Mouse (Mus musculus) stomach, embryonic 15.5 days (tissue): Measurements from ENCODE around the gene Pla2g2d. TPM values are rescaled to one million over a fixed set of nuclear protein-coding genes. Genes with fewer than 3 reads are reported as not detected.

Experiments used
- ATAC-seq: fragments of 200-750 bp; cut with Nextera tagmentation; 2 replicates; pipeline ENCODE4 v1.8.0; 2017; ENCODE audit warnings: low read depth, moderate number of reproducible peaks, moderate TSS enrichment; ENCODE audit not compliant: insufficient read depth, low FRiP score
- H3K27ac ChIP-seq: fragments of 300-500 bp; sonication (generic); 2 replicates; pipeline ENCODE4 v1.5.1; 2015; ENCODE audit warnings: mild to moderate bottlenecking, inconsistent platforms
- H3K27me3 ChIP-seq: fragments of 300-500 bp; sonication (generic); replicated peaks from 2 replicates; pipeline ENCODE4 v1.6.1; 2015; ENCODE audit warnings: inconsistent platforms
- H3K36me3 ChIP-seq: fragments of 300-500 bp; sonication (generic); 2 replicates; pipeline ENCODE4 v1.6.1; 2015; ENCODE audit warnings: inconsistent platforms
- H3K4me1 ChIP-seq: fragments of 300-500 bp; sonication (generic); 2 replicates; pipeline ENCODE4 v1.6.1; 2015; ENCODE audit warnings: inconsistent platforms
- H3K4me2 ChIP-seq: fragments of 300-500 bp; sonication (generic); 2 replicates; pipeline ENCODE4 v1.6.1; 2015; ENCODE audit warnings: mild to moderate bottlenecking, inconsistent platforms
- H3K4me3 ChIP-seq: fragments of 300-500 bp; sonication (generic); replicated peaks from 2 replicates; pipeline ENCODE4 v1.5.1; 2015; ENCODE audit warnings: inconsistent platforms
- H3K9ac ChIP-seq: fragments of 300-500 bp; sonication (generic); 2 replicates; pipeline ENCODE4 v1.6.1; 2015; ENCODE audit warnings: inconsistent platforms
- H3K9me3 ChIP-seq: fragments of 300-500 bp; sonication (generic); 2 replicates; pipeline ENCODE4 v1.6.1; 2016; ENCODE audit warnings: inconsistent platforms
- WGBS: fragments of 180-500 bp; shearing (Covaris S2); methylation state at CpG from one replicate; pipeline ENCODE4 v1.1.7; 2015; 5-methylcytosine and 5-hydroxymethylcytosine counted together
- polyA plus RNA-seq: library from polyadenylated mRNA; unstranded; fragments of >200 nt; fragmentation: Nextera tagmentation; extraction: Ambion mirVana; gene quantifications from 2 replicates; pipeline ENCODE4 v1.2.1, GENCODE M21; 2015

Pla2g2d gene
- polyA plus RNA-seq, 1 experiment from 2014 or later, result 0.62 TPM

- no peaks in the 10 kb centered on the region; the same call in 1 of the 2 replicates for H3K4me1 ChIP-seq
- no peaks in the 10 kb centered on the region for H3K27me3 ChIP-seq
- H3K4me3 ChIP-seq, result no peak overlapping the region
- H3K36me3 ChIP-seq, result no peaks in the 10 kb centered on the region
- no peak overlapping the region for H3K27ac ChIP-seq
- no peak overlapping the region for H3K4me2 ChIP-seq
- WGBS, result 47% methylated on average over 4 of the region's 4 CpGs
- no peaks in the 10 kb centered on the region for H3K9me3 ChIP-seq
- peak; percentile 22; the same call in 1 of the 2 replicates for ATAC-seq
- H3K9ac ChIP-seq, result no peak overlapping the region
These were observed 10.2 kb downstream of the Pla2g2d start for GRCm38 (mm10) chr4:138785721-138786120.

- ATAC-seq, result peak; percentile 2; the same call in 1 of the 2 replicates
- Histone ChIP-seq H3K27ac (no peak overlapping the region), H3K9ac (no peak overlapping the region)
These were observed 10.6 kb downstream of the Pla2g2d start for GRCm38 (mm10) chr4:138786141-138786540.

DNA sequence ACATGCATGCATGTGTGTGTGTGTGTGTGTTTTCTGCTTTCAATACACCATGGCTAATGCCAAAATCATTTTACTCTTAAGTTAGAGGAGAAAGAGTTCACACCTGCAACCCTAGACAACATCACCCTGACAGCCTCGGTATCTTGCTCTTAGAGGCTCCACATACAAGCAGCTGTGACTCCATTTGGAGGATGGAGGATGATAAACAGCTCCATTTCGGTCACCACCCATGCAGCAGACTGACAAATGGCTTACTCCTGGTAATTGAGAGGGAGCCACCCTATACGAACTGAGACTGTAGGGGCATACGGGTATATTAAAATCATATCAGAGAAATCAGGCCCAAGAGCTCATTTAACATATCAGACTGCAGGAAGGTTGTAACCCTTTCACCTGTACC is 12.8 kb downstream of the Pla2g2d start:
- H3K27me3 ChIP-seq, result no peaks in the 10 kb centered on the region
- no peaks in the 10 kb centered on the region for H3K36me3 ChIP-seq
- 63% methylated on average over 4 of the region's 4 CpGs for WGBS
- no peak overlapping the region for H3K27ac ChIP-seq
- H3K9ac ChIP-seq, result no peak overlapping the region
- H3K4me1 ChIP-seq, result 0 out of 2 replicates have a peak, but pooled peaks cover 6% of the 10 kb centered on the region
- no peak for ATAC-seq
- no peak overlapping the region for H3K4me3 ChIP-seq
- H3K4me2 ChIP-seq, result no peak overlapping the region
- no peaks in the 10 kb centered on the region for H3K9me3 ChIP-seq

More at GRCm38 (mm10) chr4:138786141-138786540, 10.6 kb downstream of the Pla2g2d start:
- Histone ChIP-seq H3K4me2 (no peak overlapping the region), H3K27me3 (no peaks in the 10 kb centered on the region), H3K4me3 (no peak overlapping the region), H3K9me3 (no peaks in the 10 kb centered on the region), H3K4me1 (no peaks in the 10 kb centered on the region), H3K36me3 (no peaks in the 10 kb centered on the region)
- WGBS, result 36% methylated on average over 4 of the region's 4 CpGs

DNA sequence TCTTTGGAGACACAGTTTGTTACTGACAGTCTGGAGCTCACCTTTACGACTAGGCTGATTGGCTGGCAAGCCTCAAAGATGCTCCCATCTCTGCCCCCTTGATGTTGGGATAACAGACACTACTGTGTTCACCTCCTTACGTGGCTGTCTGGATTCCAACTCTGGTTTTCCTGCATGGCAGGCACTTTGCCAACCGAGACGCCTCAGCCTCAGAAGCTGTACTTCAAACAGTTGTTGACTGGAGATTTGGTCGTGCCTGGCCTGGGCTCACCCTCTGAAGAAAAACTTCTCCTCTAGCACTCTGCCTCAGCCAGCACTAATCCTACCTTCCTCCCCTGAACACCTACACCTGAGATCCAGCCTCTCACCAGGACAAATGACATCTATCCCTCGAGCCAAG is 15.9 kb downstream of the Pla2g2d start:
- no peak for ATAC-seq
- Histone ChIP-seq H3K4me2 (no peak overlapping the region), H3K9ac (no peak overlapping the region), H3K4me1 (0 out of 2 replicates have a peak, but pooled peaks cover 7% of the 10 kb centered on the region), H3K27ac (no peak overlapping the region), H3K27me3 (no peaks in the 10 kb centered on the region), H3K9me3 (no peaks in the 10 kb centered on the region), H3K4me3 (no peak overlapping the region), H3K36me3 (no peaks in the 10 kb centered on the region)
- 56% methylated on average over 6 of the region's 6 CpGs for WGBS

DNA sequence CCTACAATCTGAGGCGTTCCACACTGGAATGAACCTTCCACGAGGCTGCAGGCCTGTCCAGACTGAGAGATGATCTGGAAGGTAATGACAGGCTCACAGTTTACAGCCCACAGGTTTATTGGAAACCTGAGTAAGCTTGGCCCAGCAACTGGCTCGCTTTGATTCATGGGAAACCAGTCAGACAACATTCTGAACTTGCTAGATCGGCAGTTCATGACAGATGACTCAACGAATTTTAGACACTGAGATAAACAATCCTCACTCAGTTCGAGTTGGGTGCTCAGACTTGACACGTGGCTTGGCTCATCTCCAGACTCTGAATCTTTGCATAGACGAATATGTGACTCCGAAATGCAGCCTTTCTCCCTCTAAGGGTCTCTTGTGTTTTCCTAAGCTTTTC is 17.1 kb downstream of the Pla2g2d start:
- no peaks in the 10 kb centered on the region for H3K27me3 ChIP-seq
- H3K9me3 ChIP-seq, result no peaks in the 10 kb centered on the region
- no peak overlapping the region for H3K9ac ChIP-seq
- 24% methylated on average over 9 of the region's 9 CpGs for WGBS
- 0 out of 2 replicates have a peak, but pooled peaks cover 11% of the 10 kb centered on the region for H3K4me1 ChIP-seq
- H3K27ac ChIP-seq, result 0 out of 2 replicates have a peak overlapping the region, but pooled peaks have one; percentile 10
- H3K4me3 ChIP-seq, result no peak overlapping the region
- H3K4me2 ChIP-seq, result no peak overlapping the region
- H3K36me3 ChIP-seq, result no peaks in the 10 kb centered on the region
- ATAC-seq, result peak; percentile 58

- Histone ChIP-seq H3K27ac (no peak overlapping the region), H3K27me3 (no peaks in the 10 kb centered on the region), H3K36me3 (no peaks in the 10 kb centered on the region), H3K4me2 (no peak overlapping the region), H3K9ac (no peak overlapping the region), H3K4me3 (no peak overlapping the region), H3K9me3 (no peaks in the 10 kb centered on the region), H3K4me1 (0 out of 2 replicates have a peak, but pooled peaks cover 11% of the 10 kb centered on the region)
- ATAC-seq, result no peak
- 57% methylated on average over 2 of the region's 2 CpGs for WGBS
These were observed 17.7 kb downstream of the Pla2g2d start for GRCm38 (mm10) chr4:138793276-138793675.

DNA sequence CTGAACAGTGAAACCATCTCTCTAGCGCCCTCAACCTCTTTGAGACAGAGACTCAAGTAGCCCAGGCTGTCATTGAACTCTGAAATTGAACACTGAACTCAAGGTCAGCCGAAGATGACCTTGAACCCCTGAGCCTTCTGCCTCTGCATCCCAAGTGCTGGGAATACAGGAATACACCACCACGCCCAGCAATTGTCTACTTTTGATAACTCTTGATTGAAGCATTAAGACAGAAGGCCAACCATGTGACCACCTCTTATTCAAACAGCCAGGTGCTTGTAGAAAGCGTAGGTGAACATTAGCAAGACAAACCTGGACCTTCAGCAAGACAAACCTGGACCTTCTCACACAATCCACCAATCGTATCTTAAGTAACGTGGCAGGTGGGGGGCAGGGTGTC is 18.8 kb downstream of the Pla2g2d start:
- 0 out of 2 replicates have a peak, but pooled peaks cover 11% of the 10 kb centered on the region for H3K4me1 ChIP-seq
- H3K27me3 ChIP-seq, result no peaks in the 10 kb centered on the region
- H3K36me3 ChIP-seq, result no peaks in the 10 kb centered on the region
- no peaks in the 10 kb centered on the region for H3K9me3 ChIP-seq
- H3K4me3 ChIP-seq, result no peak overlapping the region
- WGBS, result 88% methylated on average over 6 of the region's 6 CpGs
- H3K9ac ChIP-seq, result no peak overlapping the region
- H3K27ac ChIP-seq, result no peak overlapping the region
- ATAC-seq, result no peak
- no peak overlapping the region for H3K4me2 ChIP-seq

DNA sequence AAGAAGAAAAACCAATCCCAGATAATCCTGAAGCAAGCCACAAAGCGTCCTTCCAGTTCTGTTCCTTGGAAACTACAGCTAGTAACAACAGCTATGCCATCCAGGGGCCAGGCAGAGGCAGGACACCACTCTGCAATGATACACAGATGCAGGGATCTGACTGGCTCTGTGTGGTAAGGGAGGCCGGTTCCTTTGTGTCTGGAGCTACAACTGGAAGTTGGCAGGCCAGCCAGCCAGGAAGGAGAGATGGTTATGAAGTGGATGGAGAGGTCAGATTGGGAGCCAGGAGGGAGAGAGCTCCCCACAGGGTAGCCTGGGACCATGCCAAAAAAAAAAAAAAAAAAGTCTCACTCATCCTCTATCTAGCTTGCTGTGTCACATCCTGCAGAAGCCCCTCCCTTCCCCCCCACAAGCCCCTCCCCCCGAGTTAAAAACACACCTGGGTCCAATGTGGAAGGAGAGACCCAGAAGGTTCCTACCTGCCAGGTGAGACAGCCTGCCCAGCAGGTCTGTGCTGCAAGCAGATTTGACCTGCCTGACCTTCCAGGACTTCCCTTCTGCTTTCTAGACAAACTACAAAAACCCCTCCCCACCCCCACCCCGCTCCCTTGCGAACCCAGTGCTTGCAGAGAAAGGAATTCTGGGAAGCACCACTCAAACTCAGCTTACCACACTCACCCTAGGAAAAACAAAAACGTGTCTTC is 21.1 kb downstream of the Pla2g2d start:
- Histone ChIP-seq H3K4me3 (no peak overlapping the region), H3K4me2 (no peak overlapping the region), H3K27me3 (no peaks in the 10 kb centered on the region), H3K9ac (no peak overlapping the region), H3K36me3 (no peaks in the 10 kb centered on the region), H3K27ac (no peak overlapping the region), H3K9me3 (no peaks in the 10 kb centered on the region), H3K4me1 (0 out of 2 replicates have a peak, but pooled peaks cover 15% of the 10 kb centered on the region)
- ATAC-seq, result no peak
- WGBS, result 33% methylated on average over 6 of the region's 6 CpGs

GRCm38 (mm10) chr4:138797217-138797570 is 21.7 kb downstream of the Pla2g2d start:
- no peaks in the 10 kb centered on the region for H3K27me3 ChIP-seq
- no peak for ATAC-seq
- H3K36me3 ChIP-seq, result no peaks in the 10 kb centered on the region
- H3K4me2 ChIP-seq, result no peak overlapping the region
- H3K27ac ChIP-seq, result no peak overlapping the region
- H3K9me3 ChIP-seq, result no peaks in the 10 kb centered on the region
- H3K4me1 ChIP-seq, result 0 out of 2 replicates have a peak, but pooled peaks cover 15% of the 10 kb centered on the region
- H3K9ac ChIP-seq, result no peak overlapping the region
- H3K4me3 ChIP-seq, result no peak overlapping the region
- 57% methylated on average over 4 of the region's 4 CpGs for WGBS

- no peak overlapping the region for H3K4me2 ChIP-seq
These were observed 24.7 kb downstream of the Pla2g2d start for GRCm38 (mm10) chr4:138800134-138800744.

GRCm38 (mm10) chr4:138801631-138802030 is 26.1 kb downstream of the Pla2g2d start:
- no peak overlapping the region for H3K4me3 ChIP-seq
- no peaks in the 10 kb centered on the region for H3K27me3 ChIP-seq
- no peak for ATAC-seq
- no peak overlapping the region for H3K27ac ChIP-seq
- H3K4me1 ChIP-seq, result 0 out of 2 replicates have a peak, but pooled peaks cover 8% of the 10 kb centered on the region
- no peak overlapping the region for H3K9ac ChIP-seq
- no peaks in the 10 kb centered on the region for H3K9me3 ChIP-seq
- WGBS, result 69% methylated on average over 4 of the region's 4 CpGs
- H3K4me2 ChIP-seq, result no peak overlapping the region
- no peaks in the 10 kb centered on the region for H3K36me3 ChIP-seq

More at GRCm38 (mm10) chr4:138800134-138800744, 24.7 kb downstream of the Pla2g2d start:
- H3K27me3 ChIP-seq, result no peaks in the 10 kb centered on the region
- WGBS, result 56% methylated on average over 12 of the region's 12 CpGs
- peak; percentile 39; the same call in 1 of the 2 replicates for ATAC-seq
- no peak overlapping the region for H3K9ac ChIP-seq
- no peaks in the 10 kb centered on the region for H3K36me3 ChIP-seq
- no peak overlapping the region for H3K27ac ChIP-seq
- no peak overlapping the region for H3K4me3 ChIP-seq
- 0 out of 2 replicates have a peak, but pooled peaks cover 9% of the 10 kb centered on the region for H3K4me1 ChIP-seq
- no peaks in the 10 kb centered on the region for H3K9me3 ChIP-seq

- H3K27ac ChIP-seq, result no peak overlapping the region
- H3K4me1 ChIP-seq, result 0 out of 2 replicates have a peak, but pooled peaks cover 12% of the 10 kb centered on the region
- H3K36me3 ChIP-seq, result no peaks in the 10 kb centered on the region
- H3K9ac ChIP-seq, result no peak overlapping the region
- H3K9me3 ChIP-seq, result no peaks in the 10 kb centered on the region
- no peak for ATAC-seq
- no peaks in the 10 kb centered on the region for H3K27me3 ChIP-seq
- no peak overlapping the region for H3K4me2 ChIP-seq
- WGBS, result 82% methylated on average over 11 of the region's 11 CpGs
- no peak overlapping the region for H3K4me3 ChIP-seq
These were observed 27.4 kb downstream of the Pla2g2d start for GRCm38 (mm10) chr4:138802917-138803316.
